Mouse (Mus musculus) adrenal gland, adult 18-20 months (tissue): Measurements from ENCODE around the gene Olfr328. TPM values are rescaled to one million over a fixed set of nuclear protein-coding genes. Genes with fewer than 3 reads are reported as not detected.
"Not testable (repeated sequence)": the region's sequence is repeated elsewhere in the genome, so short reads cannot be mapped to it uniquely, and the experiment has no call there.

Source experiments
- DNase-seq, 2 experiments: peaks; one replicate each; pipeline ENCODE4 v3.0.0; 2021 to 2022; ENCODE audit warnings: low spot score in 2 of 2
- long read RNA-seq, 2 experiments: library from polyadenylated mRNA; stranded (forward); transcript quantifications; one replicate each; pipeline ENCODE4 v2.0.0; 2021
- total RNA-seq, 2 experiments: library from RNA; stranded (reverse); gene quantifications; 1 replicate in 1 of 2; 2 replicates in 1 of 2; pipeline ENCODE4 v1.2.3; 2021

Olfr328 gene
- total RNA-seq: under 1 TPM in 1 of 2 experiments, not detected in 1; 0.13 TPM
- long read RNA-seq, experiment 1: 0 reads
- long read RNA-seq, experiment 2: 0 reads

DNA sequence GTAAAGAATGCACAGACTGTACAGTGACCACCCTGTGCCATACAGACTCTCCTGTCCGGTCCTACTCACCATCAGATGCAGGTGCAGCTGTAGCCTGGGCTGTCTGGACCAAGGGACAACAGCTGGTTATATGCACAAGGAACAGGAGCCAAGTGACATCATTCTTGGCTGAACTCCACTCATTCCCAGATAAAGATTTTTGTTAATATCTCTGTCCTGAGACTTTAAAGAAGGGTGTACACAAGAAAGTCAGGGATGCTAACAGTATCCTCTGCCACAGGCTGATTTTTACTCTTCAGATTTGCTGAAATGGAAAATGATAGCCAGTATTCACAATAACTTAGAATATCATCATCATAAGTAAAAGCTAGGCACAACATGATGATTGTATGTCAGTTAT, at the start of gene Olfr328:
TSS of gene Olfr328 (minus strand) at position 101 of the 400 bp plus-strand sequence.
- no peak for DNase-seq

GRCm38 (mm10) chr11:58605228-58605627, 49.8 kb upstream of the Olfr328 start:
- DNase-seq: no peak

GRCm38 (mm10) chr11:58604688-58605087, 49.3 kb upstream of the Olfr328 start:
- DNase-seq: no peak

DNA sequence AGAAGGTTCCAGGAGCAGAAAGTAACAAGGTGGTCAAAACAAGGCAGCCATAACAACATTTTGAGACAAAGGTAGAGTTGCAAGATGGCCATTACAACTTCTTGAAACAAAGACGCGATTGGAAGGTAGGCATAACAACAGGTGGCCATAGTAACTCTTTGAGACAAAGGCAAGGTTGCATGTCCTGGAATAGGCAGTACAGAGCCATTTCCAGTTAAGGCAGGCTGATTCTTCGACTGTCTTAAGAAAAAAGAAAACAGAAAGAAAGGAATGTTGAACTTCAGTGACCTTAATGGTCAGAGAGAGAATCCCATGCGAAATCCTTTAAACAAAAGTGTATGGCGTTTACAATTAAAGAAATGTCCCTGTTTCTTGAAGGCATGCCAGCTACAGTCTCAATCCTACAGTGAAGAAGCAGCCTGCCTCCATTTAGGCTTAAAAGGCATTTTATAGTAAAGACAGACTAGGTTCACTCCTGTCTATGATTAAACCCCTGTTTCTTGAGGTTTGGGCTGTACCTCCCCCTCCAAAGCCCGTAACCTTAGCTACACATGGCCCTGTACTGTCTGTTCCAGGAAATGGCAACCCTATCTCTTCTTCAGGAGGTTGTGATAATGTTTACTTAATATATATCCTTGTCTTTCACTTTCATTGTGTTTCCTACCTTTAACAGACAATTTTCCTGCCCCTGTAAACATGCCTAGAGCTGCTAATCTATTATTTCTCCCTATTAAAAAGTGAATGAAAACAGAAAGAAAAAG, 47.5 kb upstream of the Olfr328 start:
- DNase-seq: no peak

- no peak for DNase-seq
Observed at GRCm38 (mm10) chr11:58602062-58602461, 46.6 kb upstream of the Olfr328 start.

DNA sequence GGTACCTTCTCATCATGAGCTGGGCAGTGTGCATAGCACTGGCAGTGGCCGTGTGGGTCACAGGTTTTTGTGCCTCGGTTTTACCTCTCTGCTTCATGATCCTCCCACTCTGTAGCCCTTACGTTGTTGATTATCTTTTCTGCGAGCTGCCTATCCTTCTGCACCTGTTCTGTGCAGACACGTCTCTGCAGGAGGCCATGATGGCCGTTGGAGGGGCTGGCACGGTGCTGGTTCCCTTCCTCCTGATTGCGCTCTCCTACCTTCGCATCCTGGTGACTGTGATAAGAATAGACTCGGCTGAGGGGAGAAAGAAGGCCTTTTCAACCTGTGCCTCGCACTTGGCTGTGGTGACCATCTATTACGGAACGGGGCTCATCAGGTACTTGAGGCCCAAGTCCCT, 42.4 kb upstream of the Olfr328 start:
- no peak for DNase-seq

GRCm38 (mm10) chr11:58594814-58595213, 39.4 kb upstream of the Olfr328 start, which contains the start of gene Olfr324:
Gene Olfr324 (plus strand): TSS chr11:58595114.
- no peak for DNase-seq

DNA sequence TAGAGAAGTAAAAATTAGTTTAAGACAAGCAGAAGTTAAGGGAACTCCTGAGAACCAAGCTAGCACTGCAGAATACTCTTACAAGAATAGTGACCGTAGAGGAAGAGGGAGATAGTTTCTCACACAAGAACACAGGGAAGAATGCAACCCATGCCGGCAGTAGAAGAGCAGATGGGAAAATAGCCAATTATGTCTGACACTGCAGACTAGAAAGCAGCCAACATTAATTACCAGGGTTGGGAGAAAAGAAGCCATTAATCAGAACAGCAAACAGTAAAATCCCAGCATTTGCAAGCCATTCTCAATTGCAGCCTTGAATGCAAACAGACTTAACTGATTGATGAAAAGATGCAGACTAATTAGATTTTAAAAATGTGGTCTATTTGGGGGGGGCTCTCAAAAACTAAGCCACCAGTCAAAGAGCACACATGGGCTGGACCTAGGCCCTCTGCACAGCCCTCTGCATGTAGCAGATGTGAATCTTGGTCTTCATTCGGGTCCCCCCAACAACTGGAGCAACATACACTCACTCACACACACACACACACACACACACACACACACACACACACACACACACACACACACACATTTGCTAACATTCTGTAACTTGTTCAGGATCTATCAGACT, 33.3 kb upstream of the Olfr328 start:
- no peak for DNase-seq

DNA sequence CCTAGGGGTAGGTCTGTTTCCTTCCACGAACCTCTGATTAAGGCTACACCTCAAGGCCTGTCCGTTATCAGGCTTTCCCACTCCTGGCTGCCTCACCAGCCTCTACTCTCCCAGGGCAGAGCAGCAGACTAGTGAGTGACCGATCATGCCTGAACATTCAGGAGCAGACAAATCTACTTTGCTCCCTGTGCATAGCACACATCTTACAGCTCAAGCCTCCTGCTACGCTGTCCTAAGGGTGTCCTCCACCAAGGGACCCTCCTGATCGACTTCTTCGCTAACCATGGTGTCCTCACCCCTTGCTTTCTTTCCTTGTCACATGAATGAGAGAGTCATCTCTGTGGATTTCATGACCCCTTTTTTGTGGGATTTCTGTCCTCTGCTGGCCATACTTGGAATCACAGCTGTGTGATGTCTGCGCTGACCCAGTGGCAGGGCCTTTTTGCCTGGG, 32.5 kb upstream of the Olfr328 start:
- DNase-seq: peak; percentile 61 to 63

- DNase-seq: no peak
Observed at GRCm38 (mm10) chr11:58578636-58579035, 23.2 kb upstream of the Olfr328 start.

GRCm38 (mm10) chr11:58577430-58577829, 22.0 kb upstream of the Olfr328 start, which contains the start of gene Olfr325:
Gene Olfr325 (plus strand): TSS chr11:58577730.
- no peak for DNase-seq

DNA sequence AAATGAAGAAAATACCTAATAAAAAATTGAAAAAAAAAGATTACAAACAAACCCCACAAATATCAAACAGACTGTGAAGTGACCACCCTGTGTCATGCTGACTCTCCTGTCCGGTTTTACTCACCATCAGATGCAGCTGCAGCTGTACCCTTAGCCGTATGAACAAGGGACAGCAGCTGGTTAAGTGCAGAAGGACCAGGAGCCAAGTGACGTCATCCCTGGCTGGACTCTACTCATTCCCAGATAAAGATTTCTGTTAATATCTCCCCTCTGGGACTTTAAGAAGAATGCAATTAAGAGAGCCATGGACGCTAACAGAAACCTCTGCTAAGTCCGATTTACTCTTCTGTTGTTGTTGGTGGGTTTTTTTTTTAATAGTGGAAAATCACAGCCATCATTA, 15.0 kb upstream of the Olfr328 start, which contains the start of gene Olfr224:
TSS of gene Olfr224 (minus strand) at position 149 of the 400 bp plus-strand sequence.
- no peak for DNase-seq

DNA sequence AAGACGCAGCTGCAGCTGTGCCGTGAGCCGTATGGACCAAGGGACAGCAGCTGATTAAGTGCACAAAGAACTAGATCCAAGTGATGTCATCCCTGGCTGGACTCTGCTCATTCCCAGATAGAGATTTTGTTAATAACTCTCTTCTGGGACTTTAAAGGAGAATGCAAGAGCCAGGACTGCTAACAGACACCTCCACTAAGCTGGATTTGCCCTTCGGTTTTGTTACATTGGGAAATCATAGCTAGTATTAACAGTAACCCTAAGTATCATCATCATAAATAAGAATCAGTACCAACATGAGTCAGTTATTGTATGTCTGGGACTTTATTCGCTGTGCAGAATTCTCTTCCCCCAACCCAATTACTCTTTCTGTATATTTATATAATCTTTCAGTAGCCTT, 9.1 kb downstream of the Olfr328 start, which contains the start of gene Olfr329-ps:
TSS of gene Olfr329-ps (minus strand) at position 101 of the 400 bp plus-strand sequence.
- no peak for DNase-seq

DNA sequence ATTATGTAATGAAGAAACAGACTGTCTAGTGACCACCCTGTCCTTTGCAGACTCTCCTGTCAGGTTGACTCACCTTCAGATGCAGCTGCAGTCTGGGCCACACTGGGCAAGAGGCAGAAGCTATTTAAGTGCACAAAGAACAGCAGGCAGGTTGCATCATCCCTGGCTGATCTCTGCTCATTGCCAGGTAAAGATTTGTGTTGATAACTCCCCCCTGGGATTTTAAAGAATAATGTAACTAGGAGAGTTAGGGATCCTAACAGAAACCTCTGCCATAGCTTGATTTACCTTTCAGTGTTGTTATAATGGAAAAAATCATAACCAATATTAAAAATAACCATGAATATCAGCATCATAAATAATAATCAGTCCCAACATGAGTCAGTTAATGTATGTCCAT, 20.7 kb downstream of the Olfr328 start, which contains the start of gene Olfr330:
TSS of gene Olfr330 (minus strand) at position 101 of the 400 bp plus-strand sequence.
- not testable (repeated sequence) for DNase-seq

GRCm38 (mm10) chr11:58519756-58520155, 35.7 kb downstream of the Olfr328 start:
- peak; percentile 14 to 33 for DNase-seq

DNA sequence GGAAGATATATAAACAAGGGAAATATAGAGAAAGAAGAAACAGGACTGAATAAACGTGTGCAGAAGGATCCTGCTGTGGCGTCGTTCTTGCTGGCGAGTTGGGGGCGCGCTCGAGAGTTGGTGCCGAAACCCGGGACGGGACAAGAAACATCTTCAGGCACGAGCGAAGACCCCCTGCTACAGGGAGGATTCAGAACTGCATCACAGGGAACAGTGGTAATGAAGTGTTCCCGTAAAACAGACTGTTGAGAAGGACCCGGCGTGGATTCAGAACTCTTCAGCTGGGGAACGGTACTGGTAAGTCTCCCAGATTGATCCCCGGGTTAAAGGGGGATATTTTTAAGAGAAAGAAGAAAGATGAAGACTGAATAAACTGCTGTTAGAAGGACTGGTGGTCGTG, 36.5 kb downstream of the Olfr328 start:
- peak; percentile 64 to 79 for DNase-seq

DNA sequence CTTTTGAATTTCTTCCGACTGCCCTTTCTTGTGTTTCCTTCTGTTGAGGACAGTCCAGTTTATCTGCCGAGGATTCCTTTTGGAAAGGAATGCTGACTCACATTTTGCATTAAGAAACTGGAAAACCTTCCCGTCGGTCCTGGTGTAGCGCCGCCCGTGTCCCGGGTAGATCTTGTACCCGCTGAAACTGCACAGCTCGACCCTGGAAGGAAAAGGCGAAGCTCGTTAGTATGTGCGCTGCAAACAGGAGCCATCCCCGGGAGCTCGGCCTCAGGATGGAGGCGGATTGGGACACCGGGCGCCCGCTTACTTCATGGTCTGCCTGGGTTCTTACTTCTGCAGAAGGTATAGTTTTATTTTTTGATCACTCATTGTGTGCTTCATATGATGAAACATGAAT, 46.4 kb downstream of the Olfr328 start:
- DNase-seq: not testable (repeated sequence)

DNA sequence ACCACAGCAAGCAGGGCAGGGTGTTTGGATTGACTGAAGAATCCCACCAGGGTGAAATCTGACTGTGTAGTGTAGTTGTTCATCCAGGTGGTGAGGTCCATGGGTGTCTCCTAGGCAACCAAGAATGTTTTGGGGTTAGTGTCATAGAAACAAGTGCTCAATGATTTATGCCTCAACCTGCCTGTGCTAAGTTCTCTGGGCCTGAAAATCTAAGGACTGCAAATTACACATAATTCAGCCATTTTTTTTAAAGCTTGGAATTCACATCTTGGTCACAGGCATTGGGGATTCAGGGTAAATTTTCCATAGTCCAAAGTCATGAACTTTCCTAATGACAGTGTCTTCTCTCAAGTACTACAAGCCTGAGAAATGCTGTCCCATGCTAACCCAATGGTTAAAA, 53.0 kb downstream of the Olfr328 start, which contains the start of gene Olfr331:
TSS of gene Olfr331 (minus strand) at position 101 of the 400 bp plus-strand sequence.
- not testable (repeated sequence) for DNase-seq
